Mouse (Mus musculus) left cerebral cortex, adult 18-20 months (tissue): Measurements from ENCODE around the gene Uqcc1. TPM values are rescaled to one million over a fixed set of nuclear protein-coding genes. Genes with fewer than 3 reads are reported as not detected.
A peak's percentile ranks its signal among the peaks of the same experiment; 100 is the strongest.
"Not testable (repeated sequence)": the region's sequence is repeated elsewhere in the genome, so short reads cannot be mapped to it uniquely, and the experiment has no call there.

Source experiments
- DNase-seq, 2 experiments: peaks; one replicate each; pipeline ENCODE4 v3.0.0; 2021 to 2022; ENCODE audit warnings: low spot score in 2 of 2, mixed read lengths in 1 of 2
- total RNA-seq, 2 experiments: library from RNA; stranded (reverse); gene quantifications; 2 replicates each; pipeline ENCODE4 v1.2.3; 2021

Gene Uqcc1
- total RNA-seq, 2 experiments from 2014 or later, result 84.7 to 91.8 TPM

DNA sequence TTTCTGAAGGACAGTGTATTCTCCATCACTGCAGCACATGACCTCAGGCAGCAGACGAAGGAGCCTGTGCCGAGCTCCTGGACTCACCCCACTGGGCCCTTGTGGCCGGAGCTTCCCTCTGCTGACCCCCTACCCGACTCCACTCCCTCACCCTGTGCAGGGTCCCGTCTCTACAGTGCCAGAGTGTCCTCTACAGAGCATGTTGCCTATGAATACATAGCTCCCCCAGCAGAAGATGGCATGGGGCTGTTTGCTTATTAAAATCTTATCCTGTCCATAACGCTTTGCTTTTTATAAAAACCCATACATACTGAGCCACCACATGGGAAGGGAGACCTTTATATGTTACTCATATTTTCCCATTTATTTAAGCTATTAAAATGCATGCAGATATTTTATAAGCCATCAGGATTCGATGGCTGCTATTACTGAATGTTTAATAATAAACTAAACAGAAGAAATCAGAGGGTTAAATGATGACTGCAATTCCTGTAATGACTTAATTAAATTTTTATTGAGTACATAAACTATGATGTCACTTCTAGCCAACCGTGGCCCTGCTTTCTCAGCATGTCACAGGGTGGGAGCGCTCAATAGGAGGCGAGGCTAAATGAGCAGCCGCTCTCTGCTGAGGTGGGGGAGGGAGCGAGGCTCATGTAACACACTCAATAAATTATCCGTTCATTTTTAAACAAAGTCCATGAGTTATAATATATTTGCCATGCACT lies 67.4 kb downstream of the Uqcc1 start:
- no peak for DNase-seq

DNA sequence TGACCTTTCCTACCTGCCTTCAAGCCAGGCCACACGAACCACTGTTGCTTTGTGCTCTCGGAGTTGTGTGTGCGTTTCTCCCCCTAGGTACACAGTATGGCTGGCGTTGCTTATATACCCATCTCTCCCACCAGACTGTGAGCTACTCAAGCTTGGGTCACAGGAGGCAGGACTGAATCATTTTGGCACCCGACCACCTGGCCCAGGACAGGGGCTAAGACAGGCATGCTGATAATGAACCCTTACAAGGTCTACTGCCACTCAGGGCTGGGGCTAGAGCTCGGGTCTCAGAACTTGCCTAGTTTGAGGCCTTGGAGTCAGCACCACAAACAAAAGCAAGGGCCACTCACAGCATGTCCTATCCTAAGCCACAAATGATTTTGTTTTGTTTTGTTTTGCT lies 68.5 kb downstream of the Uqcc1 start:
- DNase-seq, result no peak

DNA sequence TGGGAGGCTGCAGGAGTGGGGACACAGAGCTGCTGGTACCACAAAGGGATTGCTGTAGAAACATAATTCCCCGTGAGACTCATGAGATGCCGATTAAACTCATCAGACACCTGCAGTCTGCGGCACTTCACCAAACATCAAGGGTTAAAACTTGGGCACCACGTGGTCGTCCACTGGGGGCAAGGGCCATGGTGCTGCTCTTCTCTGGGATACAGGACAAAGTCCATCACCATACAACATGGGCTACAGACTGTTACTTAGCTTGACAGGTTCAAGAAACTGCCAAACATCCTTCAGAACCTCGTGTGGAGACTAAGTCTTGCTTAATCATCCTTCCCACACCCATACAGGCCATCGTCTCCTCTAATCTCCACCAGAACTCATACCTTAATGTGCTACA lies 70.0 kb downstream of the Uqcc1 start:
- DNase-seq, result no peak

DNA sequence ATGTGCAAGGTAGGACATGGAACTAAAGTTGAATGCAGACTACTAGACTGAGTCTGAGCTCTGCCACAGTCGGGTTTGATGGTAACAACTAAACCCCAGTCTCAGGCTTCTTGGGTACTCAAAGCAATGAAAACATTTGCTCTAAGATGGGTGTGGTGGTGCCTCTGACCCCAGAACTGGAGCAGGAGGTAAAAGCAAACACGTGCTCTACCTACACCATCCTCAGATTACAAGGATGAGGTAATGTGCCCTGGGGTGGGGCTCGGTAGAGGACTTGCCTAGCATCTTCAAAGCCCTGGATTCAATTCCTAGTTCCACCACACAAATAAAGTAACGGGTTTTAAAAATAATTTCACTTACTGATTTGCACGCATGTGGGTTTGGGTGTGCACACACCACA lies 77.6 kb downstream of the Uqcc1 start:
- no peak for DNase-seq

DNA sequence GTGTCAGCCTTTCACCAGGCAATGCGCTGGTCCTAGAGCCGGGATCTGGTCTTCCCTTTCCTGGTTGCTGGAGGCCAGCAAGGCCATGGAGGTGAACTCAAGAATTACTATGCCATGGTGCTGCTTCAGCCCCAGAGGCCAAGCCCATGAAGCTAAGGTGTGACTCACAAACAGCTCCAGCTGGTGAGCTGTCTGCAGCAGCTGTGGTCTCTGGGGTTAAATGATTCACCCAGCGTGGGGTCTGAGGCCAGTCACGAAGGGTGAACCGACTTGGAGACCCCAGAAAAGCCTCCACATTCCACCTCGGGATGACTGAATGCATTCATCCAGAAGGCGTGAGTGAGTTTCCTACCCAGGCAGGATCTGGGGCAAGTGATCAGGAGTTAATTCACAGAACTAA lies 80.0 kb downstream of the Uqcc1 start:
- no peak for DNase-seq

DNA sequence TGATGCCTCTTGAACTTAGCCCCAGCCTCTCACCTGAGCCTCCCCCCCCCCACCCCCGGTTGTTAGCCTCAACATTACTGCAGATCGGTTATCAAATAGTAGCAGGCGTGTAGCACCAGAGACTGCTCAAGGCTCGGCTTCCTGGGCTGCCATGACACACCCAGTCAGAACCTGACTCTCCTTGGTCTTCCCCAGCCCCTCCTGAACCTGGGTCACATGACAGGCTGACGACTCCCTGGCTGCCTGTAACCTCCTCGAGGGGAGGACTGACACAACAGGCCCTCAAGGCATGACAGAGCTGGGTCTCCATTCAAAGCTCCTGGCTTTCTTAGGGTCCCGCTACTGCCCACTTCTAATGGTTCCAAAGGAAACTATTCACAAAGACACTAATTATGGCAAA lies 80.6 kb downstream of the Uqcc1 start:
- DNase-seq, result no peak

DNA sequence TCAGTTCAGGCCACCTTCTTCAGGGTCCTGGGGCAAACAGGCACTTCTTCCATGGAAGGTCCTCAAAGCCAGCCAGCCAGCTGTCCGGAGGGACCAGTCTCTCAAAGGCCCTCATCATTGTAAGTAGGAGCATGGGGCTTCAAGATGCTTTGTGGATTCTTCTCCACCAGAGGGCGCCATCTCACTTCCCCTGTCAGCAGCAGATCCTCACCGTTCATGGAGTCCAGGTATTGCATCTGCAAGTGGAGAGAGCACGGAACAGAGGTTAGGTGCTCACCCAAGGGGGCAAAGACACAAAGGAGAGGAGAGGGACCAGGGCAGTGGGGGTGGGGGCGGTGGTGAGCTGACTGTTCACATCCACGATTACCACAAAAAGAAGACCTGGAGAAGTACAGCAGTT lies 81.8 kb downstream of the Uqcc1 start:
- DNase-seq, result peak; percentile 76 to 86

DNA sequence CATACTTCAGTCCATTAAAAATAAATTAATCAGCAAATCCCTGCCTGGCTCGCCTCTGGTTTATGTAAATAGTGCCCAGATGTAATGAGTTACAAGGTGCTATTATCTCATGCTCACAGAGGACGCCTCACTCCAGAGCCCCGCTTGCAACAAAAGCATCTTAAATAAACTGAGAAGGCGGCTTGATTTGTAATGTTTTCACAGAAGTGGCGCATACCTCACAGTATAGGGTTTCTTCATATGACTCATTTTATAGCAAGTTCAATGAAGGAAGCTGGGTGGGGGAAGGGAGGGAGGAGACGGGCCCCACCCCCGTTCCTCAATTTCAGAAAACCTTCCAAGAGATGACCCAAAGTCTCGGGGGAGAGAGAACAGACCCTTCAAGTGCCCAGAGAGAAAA lies 83.2 kb downstream of the Uqcc1 start:
- DNase-seq, result no peak

DNA sequence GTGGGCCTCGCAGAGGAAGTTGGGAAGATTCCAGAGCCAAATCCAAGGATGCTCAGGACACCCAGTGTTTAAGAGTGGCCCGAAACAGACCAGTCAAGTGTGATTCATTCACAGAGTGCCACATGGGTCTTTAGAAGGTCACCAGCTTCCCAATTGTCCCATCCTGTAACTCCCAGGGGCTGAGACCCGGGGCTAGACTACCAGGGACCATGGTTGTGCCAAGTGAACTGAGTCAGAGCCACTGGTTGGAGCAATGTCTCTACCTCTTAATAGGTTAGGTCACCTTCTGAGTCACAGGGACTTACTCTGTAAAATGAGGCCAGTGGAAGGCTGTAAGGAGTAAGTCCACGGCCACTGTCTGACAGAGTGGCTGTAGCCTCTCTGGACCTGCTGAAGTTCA lies 91.1 kb downstream of the Uqcc1 start:
- DNase-seq, result no peak

DNA sequence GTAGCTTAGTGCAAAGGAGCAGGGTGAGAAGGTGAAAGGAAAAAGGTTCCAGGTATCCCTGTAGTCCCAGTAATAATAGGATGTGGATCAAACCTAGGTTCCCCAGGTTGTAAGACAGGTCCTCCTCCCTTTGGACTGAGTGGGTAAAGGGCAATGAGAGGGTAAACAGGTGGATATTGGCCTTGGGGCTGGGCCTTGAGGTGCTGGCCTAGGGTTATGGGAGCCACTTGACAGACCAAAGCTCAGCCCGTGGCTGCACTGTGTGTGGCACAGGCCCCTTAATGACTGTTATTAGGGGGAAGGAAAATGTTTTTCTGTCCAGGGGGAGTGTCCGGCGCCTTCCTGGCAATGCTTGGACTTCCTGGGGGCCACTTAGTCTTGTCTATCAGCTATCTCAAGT lies 92.1 kb downstream of the Uqcc1 start:
- DNase-seq, result no peak

DNA sequence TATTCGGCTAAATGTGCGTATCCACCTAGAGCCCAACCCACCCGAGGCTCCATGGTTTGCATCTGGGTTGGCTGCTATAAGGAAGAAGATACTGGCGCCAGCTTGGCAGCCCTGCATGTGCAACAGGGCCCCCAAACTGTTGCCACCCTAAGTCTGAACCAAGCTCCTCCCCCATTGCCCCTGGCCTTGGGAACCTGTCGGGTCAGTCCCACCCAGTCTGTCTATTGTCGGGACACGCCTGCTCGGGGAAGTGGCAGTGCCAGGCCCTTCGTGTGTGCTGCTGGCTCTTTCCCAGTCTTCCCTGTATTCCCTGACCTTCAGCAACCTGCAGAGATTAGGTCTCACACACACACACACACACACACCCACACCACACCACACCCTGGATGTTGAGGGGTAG lies 95.4 kb downstream of the Uqcc1 start, which contains the start of gene Fam83c:
Gene Fam83c, minus strand, starts transcription at position 123 of the 400 bp plus-strand sequence.
- no peak for DNase-seq

DNA sequence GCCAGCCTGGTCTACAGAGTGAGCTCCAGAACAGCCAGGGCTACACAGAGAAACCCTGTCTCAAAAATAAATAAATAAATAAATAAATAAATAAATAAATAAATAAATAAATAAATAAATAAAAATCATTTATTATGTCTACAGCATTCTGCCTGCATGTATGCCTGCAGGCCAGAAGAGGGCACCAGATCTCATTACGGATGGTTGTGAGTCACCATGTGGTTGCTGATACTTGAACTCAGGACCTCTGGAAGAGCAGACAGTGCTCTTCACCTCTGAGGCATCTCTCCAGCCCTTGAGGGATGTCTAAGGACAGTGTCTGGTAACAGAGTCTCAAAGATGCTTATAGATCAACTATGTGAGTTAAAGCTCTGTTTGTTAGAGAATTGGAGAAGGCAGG lies 98.0 kb downstream of the Uqcc1 start:
- not testable (repeated sequence) for DNase-seq

DNA sequence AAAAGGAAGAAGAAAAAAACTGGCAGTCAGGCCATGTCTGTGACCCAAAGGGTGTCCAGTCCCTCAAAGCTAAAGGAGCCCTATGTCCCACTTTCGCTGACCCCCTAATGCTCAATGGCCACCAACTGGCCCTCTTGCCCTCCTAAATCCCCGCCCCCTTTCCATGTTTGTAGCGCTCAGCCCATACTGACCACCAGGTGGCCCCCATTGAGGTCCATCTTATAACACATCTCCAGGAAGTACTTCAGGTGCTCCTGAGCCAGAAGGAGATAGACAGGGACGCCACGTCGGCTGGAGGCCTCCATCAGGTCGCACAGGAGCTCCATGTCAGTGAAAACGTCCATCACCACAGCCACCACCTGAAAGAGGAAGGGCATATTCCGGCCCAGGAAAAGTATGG lies 98.8 kb downstream of the Uqcc1 start:
- DNase-seq, result no peak

DNA sequence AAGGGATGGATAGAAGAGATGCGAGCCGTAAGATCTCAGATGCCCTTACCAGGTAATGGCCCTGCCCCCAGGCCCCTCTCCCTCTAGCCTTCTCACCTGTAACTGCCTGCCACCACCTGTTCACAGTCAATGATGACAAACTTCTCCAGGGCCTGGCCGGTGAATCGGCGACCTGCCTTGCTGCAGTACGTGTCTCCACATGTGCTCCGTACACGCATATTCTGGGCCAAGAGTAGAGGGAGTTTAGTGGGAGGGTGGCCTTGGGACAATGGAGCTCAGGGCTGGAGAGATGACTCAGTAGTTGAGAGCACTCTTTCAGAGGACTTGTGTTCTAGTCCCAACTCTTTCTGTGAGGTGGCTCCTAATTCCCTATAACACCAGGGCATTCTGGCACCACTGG lies 99.3 kb downstream of the Uqcc1 start:
- DNase-seq, result no peak

DNA sequence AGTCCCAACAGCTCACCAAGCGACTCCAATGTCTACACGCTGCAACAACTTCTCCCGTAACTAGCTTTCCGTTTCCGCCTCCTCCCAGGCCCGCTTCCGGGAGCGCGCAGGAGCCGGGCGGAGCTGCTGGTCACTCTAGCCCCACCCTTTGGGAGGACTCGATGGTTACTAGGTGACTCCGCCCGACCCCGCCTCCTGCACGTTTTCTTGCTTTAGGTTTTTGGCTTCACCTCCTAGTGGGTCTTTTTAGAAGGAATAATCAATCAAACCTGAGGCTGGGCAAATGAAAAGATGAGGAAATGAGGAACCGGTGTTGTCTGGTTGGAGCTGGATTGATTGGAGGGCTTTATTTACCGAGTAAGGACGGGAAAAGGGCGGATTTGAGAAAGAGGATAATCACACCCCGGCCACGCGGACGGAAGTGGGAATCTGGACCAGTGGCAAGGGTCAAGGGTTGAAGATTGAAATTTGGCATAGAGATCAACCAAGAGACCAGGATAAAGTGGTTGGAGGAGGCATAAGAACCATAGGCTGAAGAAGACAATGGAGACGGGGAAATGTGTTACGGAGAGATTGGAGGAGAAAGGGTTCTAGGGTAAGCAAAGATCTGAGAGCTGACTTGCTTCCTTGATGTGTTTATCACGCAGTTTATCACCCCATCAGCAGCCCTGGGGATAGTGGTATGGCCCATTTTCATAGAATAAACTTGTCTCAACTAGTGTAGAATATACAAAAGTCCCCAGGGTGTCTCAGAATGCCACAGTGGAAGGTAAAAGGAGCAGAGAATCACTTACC lies 103.3 kb downstream of the Uqcc1 start, which contains the start of gene Eif6:
Gene Eif6, minus strand, starts transcription at position 296 of the 795 bp plus-strand sequence.
- DNase-seq, result peak; percentile 74 to 83

DNA sequence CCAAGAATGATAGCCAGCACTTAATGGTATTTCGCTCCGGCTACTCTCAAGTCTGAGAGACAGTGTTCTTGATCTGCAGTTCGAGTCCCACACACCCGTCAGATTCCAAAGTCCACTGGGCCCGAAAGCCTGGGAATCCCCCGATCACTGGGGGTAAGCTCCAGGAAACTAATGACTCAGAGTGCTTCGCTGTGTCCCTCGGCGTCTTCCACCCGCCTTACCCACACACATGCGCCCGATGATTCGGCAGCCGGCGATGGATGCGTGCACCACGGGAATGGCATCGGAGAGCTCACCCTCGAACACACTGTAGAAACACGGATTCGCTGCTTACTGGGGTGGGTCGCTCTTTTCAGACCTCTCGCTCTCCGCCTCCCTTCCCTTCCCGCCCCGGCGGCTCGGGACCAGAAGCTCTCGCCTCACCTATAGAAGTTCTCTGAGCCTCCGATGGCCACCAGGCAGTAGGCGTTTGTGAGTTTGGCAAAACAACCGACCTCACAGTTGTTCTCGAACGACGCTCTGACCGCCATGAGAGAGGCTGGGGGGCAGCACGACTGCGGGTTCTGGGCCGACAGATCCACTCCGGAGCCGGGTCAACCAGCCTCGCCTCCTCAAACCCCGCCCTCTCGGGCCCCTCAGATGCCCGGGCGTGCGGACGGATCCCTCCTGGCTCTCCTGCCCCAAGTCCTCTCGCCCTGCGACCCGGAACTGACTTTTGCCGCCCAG lies 104.0 kb downstream of the Uqcc1 start:
- no peak for DNase-seq

DNA sequence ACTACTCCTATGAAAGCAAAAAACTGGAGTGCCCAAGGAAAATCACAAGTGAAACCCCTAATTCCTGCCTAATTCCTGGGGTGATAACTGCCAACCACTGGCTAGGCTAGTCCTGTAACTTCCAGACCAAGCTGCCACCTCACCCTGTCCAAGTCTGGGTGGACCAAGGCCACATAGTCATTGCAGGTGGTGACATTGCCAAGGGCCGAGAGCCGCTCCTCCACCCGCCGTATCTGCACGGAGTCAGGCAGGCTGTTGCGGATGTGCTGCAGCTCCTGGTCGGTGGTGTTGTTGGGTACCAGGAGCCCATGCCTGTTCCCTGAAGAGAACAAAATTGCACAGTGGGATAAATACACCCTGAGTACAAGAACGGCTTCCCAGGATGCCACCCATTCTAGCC lies 106.4 kb downstream of the Uqcc1 start:
- no peak for DNase-seq

DNA sequence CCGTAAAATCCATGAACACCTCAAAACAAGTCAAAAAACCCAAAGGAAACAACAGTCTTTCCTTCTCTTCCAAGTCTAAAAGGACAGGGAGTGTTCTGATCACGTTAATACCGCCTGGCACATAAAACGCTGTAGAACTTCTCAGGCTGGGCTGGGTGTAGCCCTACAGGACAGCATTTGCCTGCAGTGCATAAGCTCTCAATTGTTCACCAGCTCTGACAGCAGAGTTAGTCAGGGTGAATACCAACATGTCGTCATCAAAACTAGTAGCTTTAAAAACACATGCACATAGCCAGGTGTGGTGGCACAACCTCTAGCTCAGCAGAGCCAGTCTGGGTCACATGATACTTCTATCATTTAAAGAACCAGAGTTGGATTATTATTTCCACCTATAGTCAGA lies 109.3 kb downstream of the Uqcc1 start:
- DNase-seq, result no peak

DNA sequence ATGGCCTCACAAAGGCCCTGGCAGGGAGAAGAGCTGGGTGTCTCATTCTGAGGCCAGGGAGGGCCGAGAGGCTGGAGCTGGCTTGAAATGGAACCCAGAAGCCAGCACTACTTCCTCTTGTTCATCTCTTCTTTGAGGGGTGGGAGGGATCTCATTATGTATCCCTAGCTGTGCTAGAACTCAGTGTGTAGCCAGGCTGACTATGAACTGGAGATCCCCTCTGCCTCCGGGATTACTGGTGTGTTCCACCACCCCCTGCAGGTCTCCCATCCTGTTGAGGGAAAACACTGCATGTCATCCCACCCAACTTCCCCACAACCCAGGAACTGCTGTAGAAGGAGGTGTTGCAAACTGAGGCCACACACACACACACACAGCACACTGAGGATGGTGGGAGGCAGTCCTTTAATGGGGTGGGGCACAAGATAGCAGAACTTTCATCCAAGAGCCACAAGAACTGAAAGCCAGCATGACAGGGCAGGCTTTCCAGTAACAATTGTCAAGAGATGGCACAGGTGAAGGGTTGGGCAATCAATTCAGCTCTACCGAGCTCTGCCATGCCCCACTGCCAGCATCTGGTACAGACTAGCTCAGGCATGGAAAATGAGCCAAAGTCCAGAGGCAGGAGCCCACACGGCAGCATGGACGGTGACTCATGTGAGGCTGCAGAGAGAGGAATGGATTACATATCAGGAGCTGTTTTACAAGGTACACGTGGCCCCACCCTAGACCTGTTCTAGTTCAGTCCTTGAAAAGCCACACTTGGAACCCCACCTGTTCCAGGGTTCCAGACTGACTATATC lies 110.5 kb downstream of the Uqcc1 start:
- DNase-seq, result no peak

DNA sequence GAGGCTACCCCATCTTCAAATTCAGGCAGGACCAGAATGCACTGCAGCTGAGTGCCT lies 110.9 kb downstream of the Uqcc1 start, which contains the start of gene BC029722:
Gene BC029722, minus strand, starts transcription at position 35 of the 57 bp plus-strand sequence.
- DNase-seq, result no peak

DNA sequence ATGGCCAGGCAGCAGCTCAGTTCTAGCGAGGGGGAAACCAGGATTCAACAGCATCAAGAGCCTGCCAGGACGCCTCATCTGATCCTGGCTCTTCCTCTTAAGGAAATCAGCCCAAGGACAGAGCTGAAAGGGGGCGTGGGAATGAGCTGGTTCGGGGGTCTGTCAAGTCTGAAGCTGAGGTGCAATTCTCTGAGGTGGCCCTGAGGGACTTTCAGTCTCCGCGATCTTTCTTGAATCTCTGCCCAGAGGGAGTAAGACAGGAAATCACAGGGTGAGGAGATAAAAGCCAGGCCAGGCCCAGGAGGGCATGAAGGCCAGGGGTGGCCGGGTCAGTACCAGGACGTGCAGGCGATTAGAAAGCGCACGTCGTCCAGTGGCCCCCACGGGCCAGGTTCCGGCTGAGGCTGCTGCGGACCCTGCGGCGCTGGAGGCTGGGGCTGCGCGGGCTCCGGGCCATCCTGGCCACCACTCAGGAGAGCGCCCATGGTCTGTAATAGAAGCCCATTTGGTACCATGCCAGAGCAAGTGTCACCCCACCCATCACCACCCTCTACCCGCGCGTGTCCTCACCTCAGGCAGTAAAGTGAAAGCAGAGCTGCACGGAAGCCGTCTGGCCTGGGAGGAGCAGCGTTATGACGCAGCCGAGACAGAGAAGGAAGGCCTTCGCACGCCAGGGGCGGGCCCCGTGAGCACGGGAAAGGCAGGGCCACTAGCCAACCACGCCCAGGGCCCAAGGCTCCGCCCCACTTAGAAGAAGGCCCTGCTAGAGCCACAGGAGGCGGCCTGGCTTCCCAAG lies 111.3 kb downstream of the Uqcc1 start:
- peak; percentile 91 to 95 for DNase-seq
